Mouse (Mus musculus) embryonic facial prominence, embryonic 13.5 days (tissue): ENCODE data around the gene Mapk10. TPM values are rescaled to one million over a fixed set of nuclear protein-coding genes. Genes with fewer than 3 reads are reported as not detected.
A peak's percentile ranks its signal among the peaks of the same experiment; 100 is the strongest.

Source experiments
- ATAC-seq: fragments of 200-750 bp; cut with Nextera tagmentation; 2 replicates; pipeline ENCODE4 v1.8.0; 2017; ENCODE audit warnings: low read depth; ENCODE audit not compliant: insufficient number of reproducible peaks, insufficient read depth, low FRiP score, low TSS enrichment
- H3K27ac ChIP-seq: fragments of 300-500 bp; sonication (generic); 2 replicates; pipeline ENCODE4 v1.5.1; 2015; ENCODE audit warnings: moderate library complexity, mild to moderate bottlenecking, inconsistent platforms
- H3K27me3 ChIP-seq: fragments of 300-500 bp; sonication (generic); 2 replicates; pipeline ENCODE4 v1.6.1; 2015; ENCODE audit warnings: mild to moderate bottlenecking, inconsistent platforms
- H3K36me3 ChIP-seq: fragments of 300-500 bp; sonication (generic); 2 replicates; pipeline ENCODE4 v1.6.1; 2015; ENCODE audit warnings: mild to moderate bottlenecking, inconsistent platforms
- H3K4me1 ChIP-seq: fragments of 300-500 bp; sonication (generic); 2 replicates; pipeline ENCODE4 v1.6.1; 2015; ENCODE audit warnings: inconsistent platforms
- H3K4me2 ChIP-seq: fragments of 300-500 bp; sonication (generic); 2 replicates; pipeline ENCODE4 v1.6.1; 2015; ENCODE audit warnings: moderate library complexity, mild to moderate bottlenecking, inconsistent platforms
- H3K4me3 ChIP-seq: fragments of 300-500 bp; sonication (generic); 2 replicates; pipeline ENCODE4 v1.5.1; 2015; ENCODE audit warnings: mild to moderate bottlenecking, inconsistent platforms
- H3K9ac ChIP-seq: fragments of 300-500 bp; sonication (generic); 2 replicates; pipeline ENCODE4 v1.6.1; 2015; ENCODE audit warnings: mild to moderate bottlenecking, inconsistent platforms
- H3K9me3 ChIP-seq: fragments of 300-500 bp; sonication (generic); 2 replicates; pipeline ENCODE4 v1.6.1; 2016; ENCODE audit warnings: inconsistent platforms
- WGBS: fragments of 180-500 bp; shearing (Covaris S2); methylation state at CpG from one replicate; pipeline ENCODE4 v1.1.7; 2015; ENCODE audit warnings: mixed read lengths; 5-methylcytosine and 5-hydroxymethylcytosine counted together
- polyA plus RNA-seq: library from polyadenylated mRNA; unstranded; fragments of >200 nt; fragmentation: Nextera tagmentation; extraction: Ambion mirVana; gene quantifications from 2 replicates; pipeline ENCODE4 v1.2.1, GENCODE M21; 2015

The Mapk10 gene
- polyA plus RNA-seq: 2.3 and 2.4 TPM in 2 replicates

DNA sequence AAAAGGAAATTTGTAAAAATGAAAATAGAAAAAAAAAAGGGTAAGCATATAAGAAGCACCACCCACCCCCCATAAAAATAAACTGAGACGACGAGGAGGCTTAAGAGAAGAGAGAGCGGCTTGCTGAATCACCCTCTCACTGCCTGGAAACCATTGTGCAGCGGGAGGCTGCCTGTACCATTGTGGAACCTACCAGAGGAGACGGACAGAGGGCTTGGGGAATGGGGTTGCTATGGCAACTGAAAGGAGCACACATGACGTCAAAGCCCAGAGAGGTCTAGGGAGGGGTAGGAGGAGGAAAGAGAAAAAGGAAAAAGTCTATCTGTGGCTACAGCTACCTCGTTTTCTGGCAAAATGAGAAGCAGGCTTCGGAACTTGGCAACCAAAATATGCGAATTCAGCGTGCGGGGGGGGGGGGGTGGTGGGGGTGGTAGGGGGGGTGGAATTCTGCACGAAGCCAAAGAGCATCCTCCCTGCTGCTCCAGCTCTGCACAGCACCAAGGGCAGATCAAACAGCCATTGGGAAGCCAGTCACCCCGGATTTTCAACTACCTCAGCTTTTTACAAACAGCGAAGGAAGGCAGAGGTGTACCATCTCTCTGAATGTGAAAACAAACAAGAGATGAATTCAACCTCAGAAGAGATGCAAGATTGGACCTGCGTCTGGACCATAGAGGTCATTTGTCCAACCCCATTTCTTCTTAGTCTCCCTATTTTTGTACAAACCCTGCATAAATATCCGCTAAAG is at the start of gene Mapk10:
Gene Mapk10, minus strand, starts transcription at position 234 of the 748 bp plus-strand sequence.
- peak within 1 kb of the TSS; percentile 35 for H3K4me3 ChIP-seq
- H3K27me3 ChIP-seq: no peaks in the 10 kb centered on the region
- H3K36me3 ChIP-seq: no peaks in the 10 kb centered on the region
- H3K4me1 ChIP-seq: peaks cover 4% of the 10 kb centered on the region; the same call in 1 of the 2 replicates
- H3K9me3 ChIP-seq: peaks cover 3% of the 10 kb centered on the region; the same call in 1 of the 2 replicates
- H3K4me2 ChIP-seq: peak within 1 kb of the TSS; percentile 59
- 9% methylated on average over 16 of the region's 16 CpGs for WGBS
- H3K9ac ChIP-seq: 0 out of 2 replicates have a peak within 1 kb of the TSS, but pooled peaks have one; percentile 7
- ATAC-seq: peak; percentile 92
- H3K27ac ChIP-seq: no peak within 1 kb of the TSS

DNA sequence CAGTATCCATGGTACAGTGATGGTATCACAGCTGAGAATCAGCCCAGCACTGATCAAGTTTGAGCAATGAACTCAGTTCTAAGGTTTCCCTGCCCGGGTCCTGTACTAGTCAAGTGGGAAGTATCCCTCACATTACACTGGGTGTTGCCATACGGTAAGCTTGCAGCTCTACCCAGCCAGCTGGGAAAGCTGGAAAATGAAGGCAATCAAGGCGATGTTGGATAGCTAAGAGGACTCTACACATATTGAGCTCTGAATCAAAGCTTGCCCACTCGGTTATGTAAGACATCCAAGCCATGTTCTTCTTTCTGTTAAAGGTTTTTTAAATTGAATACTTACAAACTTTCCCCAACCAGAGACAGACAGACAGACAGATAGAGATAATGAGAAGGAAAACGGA is 45.0 kb upstream of the Mapk10 start:
- no peaks in the 10 kb centered on the region for H3K27me3 ChIP-seq
- no peak overlapping the region for H3K9ac ChIP-seq
- no peak overlapping the region for H3K4me2 ChIP-seq
- H3K4me3 ChIP-seq: no peak overlapping the region
- no peaks in the 10 kb centered on the region for H3K36me3 ChIP-seq
- H3K9me3 ChIP-seq: no peaks in the 10 kb centered on the region
- H3K27ac ChIP-seq: no peak overlapping the region
- ATAC-seq: no peak
- no peaks in the 10 kb centered on the region for H3K4me1 ChIP-seq
- WGBS: 87% methylated on average over 5 of the region's 5 CpGs

DNA sequence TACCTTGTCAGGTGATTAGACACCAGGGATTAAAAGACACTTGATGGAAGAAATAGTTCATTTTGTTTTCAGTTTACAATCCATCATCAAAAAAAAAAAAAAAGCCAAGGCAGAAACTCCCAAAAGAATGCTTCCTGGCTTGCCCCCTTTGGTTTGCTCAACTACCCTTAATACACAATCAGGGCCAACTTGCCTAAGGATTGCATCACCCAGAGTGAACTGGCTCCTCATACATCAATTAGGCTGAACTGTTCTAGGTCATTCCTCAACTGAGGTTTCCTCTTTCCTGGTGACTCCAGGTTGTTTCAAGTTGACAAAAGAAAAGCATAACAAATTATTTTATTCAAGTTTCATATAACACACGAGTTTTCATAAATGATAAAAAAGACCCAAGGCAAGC is 31.3 kb upstream of the Mapk10 start:
- no peaks in the 10 kb centered on the region for H3K27me3 ChIP-seq
- ATAC-seq: no peak
- no peak overlapping the region for H3K27ac ChIP-seq
- H3K4me1 ChIP-seq: no peaks in the 10 kb centered on the region
- no peaks in the 10 kb centered on the region for H3K36me3 ChIP-seq
- no peaks in the 10 kb centered on the region for H3K9me3 ChIP-seq
- 52% methylated on average over 1 of the region's 1 CpGs for WGBS
- H3K4me3 ChIP-seq: no peak overlapping the region
- H3K4me2 ChIP-seq: no peak overlapping the region
- H3K9ac ChIP-seq: no peak overlapping the region

DNA sequence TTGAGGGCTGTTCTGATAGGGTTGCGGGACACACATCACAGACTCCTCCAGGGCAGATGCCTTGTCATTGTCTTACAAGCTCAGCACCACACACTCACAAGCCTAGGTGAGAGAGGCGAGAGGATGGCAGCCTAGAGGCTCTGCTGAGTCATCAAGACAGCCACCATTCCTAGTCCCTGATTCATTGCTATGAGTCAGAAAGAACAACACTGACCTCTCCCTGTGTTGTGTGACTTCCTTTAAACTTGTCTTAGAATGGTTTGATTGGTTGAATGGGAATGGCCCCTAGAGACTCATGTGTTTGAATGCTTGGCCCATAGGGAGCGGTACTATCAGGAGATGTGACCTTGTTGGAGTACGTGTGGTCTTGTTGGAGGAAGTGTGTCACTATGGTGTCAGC is 20.7 kb upstream of the Mapk10 start:
- Histone ChIP-seq H3K4me3 (no peak overlapping the region), H3K36me3 (no peaks in the 10 kb centered on the region), H3K27ac (no peak overlapping the region), H3K9ac (no peak overlapping the region), H3K4me1 (no peaks in the 10 kb centered on the region), H3K27me3 (no peaks in the 10 kb centered on the region), H3K9me3 (no peaks in the 10 kb centered on the region), H3K4me2 (no peak overlapping the region)
- 85% methylated on average over 4 of the region's 4 CpGs for WGBS
- no peak for ATAC-seq

DNA sequence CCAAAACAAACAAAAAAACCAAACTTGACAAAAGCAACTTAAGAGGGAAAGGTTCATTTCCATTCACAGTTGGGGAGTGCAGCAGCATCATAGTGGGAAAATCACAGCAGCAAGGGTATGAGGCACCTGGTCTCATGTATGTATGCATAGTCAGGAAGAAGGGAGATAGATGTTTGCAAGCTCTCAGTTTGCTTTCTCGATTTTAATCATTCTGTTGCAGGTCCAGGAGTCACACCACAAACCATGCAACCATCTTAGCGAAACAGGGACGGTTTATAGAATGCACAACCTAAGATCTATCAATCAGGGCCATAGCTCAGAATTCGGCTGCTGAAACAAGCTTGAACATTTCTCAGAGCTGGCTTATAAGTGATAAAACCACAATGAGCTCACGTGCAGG is 19.2 kb upstream of the Mapk10 start:
- Histone ChIP-seq H3K36me3 (no peaks in the 10 kb centered on the region), H3K9ac (no peak overlapping the region), H3K9me3 (no peaks in the 10 kb centered on the region), H3K27me3 (no peaks in the 10 kb centered on the region), H3K4me3 (no peak overlapping the region), H3K4me1 (no peaks in the 10 kb centered on the region), H3K4me2 (no peak overlapping the region), H3K27ac (no peak overlapping the region)
- 88% methylated on average over 5 of the region's 5 CpGs for WGBS
- ATAC-seq: no peak

DNA sequence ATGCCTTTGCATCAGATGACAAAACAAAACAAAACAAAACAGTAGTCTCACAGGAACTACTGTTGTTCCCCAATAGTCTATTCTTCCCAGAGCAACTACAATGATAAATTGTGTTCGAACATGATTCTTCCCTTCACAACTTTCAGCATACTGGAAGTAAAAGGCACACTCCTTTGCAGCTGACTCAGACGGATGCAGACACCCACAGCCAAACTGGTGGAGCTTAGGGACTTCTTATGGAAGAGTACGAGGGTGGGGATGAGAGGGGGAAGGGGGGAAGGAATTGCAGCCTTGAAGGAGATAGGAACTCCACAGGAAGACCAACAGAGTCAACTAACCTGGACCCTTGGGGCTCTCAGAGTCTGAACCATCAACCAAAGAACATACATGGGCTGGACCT is 18.2 kb upstream of the Mapk10 start:
- no peaks in the 10 kb centered on the region for H3K4me1 ChIP-seq
- no peak overlapping the region for H3K27ac ChIP-seq
- no peak for ATAC-seq
- H3K27me3 ChIP-seq: no peaks in the 10 kb centered on the region
- 69% methylated on average over 3 of the region's 3 CpGs for WGBS
- H3K9ac ChIP-seq: no peak overlapping the region
- no peak overlapping the region for H3K4me3 ChIP-seq
- no peak overlapping the region for H3K4me2 ChIP-seq
- H3K9me3 ChIP-seq: no peaks in the 10 kb centered on the region
- no peaks in the 10 kb centered on the region for H3K36me3 ChIP-seq

DNA sequence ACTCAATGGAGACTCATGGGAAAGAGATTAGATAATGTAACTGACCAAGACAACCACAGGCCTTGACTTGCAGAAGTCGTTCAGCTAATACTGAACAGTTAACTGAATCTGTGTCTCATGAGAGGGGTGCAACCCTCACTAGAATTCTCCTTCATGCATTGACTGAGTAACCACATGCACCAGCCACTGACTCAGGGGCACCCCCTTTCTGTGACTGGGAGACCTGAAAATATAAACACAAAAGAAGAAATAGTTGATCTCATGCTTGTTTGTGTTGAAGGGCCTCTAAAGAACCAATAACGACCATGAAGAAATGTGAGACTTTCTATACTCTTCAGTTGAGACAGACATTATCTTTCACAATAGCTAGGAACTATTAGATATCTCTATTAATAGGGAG is 10.9 kb upstream of the Mapk10 start:
- no peaks in the 10 kb centered on the region for H3K27me3 ChIP-seq
- no peak overlapping the region for H3K27ac ChIP-seq
- no peaks in the 10 kb centered on the region for H3K4me1 ChIP-seq
- 56% methylated on average over 2 of the region's 2 CpGs for WGBS
- ATAC-seq: no peak
- H3K4me3 ChIP-seq: no peak overlapping the region
- H3K36me3 ChIP-seq: no peaks in the 10 kb centered on the region
- H3K9ac ChIP-seq: no peak overlapping the region
- H3K4me2 ChIP-seq: no peak overlapping the region
- no peaks in the 10 kb centered on the region for H3K9me3 ChIP-seq

DNA sequence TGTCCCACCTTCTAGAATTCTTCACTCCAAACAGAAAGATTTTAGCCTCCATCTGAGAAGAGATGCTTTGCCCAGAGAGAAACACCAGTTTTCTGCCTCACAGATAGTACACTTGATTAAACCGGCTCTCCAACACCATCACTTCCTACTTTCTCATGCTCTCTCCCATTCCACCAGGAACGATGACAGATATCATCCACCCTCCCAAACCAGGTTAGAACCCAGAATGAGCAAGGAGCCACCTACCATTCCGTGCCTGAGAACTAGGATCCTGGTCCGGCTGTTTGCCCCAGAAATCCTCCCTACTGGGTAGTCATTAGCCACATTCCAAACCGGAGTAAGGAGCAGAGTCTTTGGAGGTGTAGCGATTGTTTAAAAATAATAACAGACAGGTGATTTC is 490 bp downstream of the Mapk10 start:
- no peaks in the 10 kb centered on the region for H3K36me3 ChIP-seq
- peak overlapping the region; percentile 35 for H3K4me3 ChIP-seq
- peaks cover 4% of the 10 kb centered on the region; the same call in 1 of the 2 replicates for H3K4me1 ChIP-seq
- no peak overlapping the region for H3K9ac ChIP-seq
- no peak overlapping the region for H3K27ac ChIP-seq
- H3K27me3 ChIP-seq: no peaks in the 10 kb centered on the region
- H3K9me3 ChIP-seq: peaks cover 3% of the 10 kb centered on the region; the same call in 1 of the 2 replicates
- WGBS: 19% methylated on average over 6 of the region's 6 CpGs
- H3K4me2 ChIP-seq: peak overlapping the region; percentile 59
- ATAC-seq: no peak

DNA sequence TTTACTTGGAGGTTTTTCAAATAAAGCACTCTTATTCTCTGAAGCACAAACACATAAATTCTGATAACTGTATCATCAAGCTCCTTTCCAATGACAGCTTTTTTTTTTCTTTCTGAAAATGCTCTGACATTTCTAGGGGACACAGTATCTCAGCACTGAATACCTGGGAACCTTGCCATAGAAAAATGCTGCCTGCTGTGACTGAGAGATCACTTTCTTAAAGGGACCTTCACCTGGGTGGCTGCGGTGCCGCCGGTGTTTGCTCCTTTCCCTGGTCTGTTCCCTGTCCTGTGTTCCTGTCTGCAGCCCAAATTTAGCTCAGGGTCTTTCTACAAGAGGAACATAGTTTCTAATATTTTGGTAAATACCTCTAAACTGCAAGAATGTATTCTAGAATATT is 1.1 kb downstream of the Mapk10 start:
- Histone ChIP-seq H3K27ac (no peak overlapping the region), H3K9ac (no peak overlapping the region), H3K36me3 (no peaks in the 10 kb centered on the region), H3K4me3 (no peak overlapping the region), H3K4me2 (no peak overlapping the region), H3K9me3 (peaks cover 1% of the 10 kb centered on the region; the same call in 1 of the 2 replicates), H3K4me1 (peaks cover 4% of the 10 kb centered on the region; the same call in 1 of the 2 replicates), H3K27me3 (no peaks in the 10 kb centered on the region)
- ATAC-seq: no peak
- WGBS: 42% methylated on average over 3 of the region's 3 CpGs

DNA sequence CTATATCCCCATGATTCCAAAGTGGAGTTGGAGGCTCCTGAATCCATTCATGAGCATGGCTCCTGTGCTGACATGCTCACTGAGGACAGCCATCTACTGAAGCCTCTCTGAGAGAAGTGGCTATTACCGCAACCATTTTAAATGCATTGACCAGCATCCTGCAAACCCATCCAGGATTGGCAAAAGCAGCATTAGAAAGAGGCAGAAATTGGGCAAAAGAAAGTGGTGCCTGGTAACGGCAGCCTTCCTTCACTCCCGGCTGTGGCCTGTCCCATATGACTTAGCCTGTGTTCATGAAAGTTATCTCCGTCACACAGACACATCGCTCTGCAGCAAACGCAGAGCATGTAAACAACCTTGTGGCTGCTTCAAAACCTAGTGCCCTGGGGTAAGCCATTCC is 1.6 kb downstream of the Mapk10 start:
- H3K4me3 ChIP-seq: no peak overlapping the region

DNA sequence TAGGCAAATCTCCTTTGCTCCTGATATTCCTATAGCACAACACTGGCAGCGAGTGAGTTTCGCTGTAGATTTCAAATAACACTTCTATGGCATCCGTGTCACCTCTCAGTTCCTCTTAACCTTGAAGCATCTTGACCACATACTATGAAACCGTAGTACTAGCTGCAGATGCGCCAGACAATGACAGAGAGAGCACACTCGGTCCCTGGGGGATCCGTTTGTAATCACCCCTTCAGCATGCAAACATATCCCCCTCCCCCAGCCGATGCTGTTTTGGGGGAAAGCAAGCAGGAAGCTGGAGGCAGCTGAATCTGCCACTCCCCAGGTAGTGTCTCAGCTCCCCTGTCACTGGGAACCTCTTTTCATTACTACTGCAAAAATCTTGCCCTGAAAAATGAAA is 2.3 kb downstream of the Mapk10 start:
- 58% methylated on average over 8 of the region's 8 CpGs for WGBS

More for the DNA sequence above, 1.6 kb downstream of the Mapk10 start:
- no peak overlapping the region for H3K4me2 ChIP-seq
- no peak for ATAC-seq
- H3K27ac ChIP-seq: no peak overlapping the region
- H3K9me3 ChIP-seq: no peaks in the 10 kb centered on the region
- H3K27me3 ChIP-seq: no peaks in the 10 kb centered on the region
- no peak overlapping the region for H3K9ac ChIP-seq
- H3K36me3 ChIP-seq: no peaks in the 10 kb centered on the region
- 63% methylated on average over 6 of the region's 6 CpGs for WGBS
- H3K4me1 ChIP-seq: peaks cover 4% of the 10 kb centered on the region; the same call in 1 of the 2 replicates

DNA sequence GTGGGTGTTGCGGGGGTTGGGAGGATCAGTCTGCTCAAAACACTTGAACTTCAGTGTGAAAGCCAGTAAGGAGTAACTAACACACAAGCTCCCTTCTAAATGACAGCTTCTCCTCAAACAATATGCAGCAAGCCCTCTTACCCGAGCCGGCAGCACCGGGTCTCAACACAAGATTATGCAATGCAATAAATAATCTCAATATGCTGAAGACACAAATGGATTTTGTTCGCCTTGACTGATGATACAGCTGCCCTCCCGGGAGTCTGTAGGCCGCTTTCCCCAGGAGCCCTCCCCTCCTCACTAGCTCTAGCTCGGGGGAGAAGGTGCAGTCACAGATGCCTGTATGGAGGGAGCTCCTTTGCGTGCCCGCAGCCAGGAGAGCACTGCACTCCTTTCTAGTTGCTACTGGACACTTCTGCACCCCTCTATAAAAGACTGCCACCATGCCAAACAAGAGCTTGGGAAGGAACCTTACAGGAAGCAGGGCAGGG is 3.1 kb downstream of the Mapk10 start:
- no peaks in the 10 kb centered on the region for H3K36me3 ChIP-seq
- no peak overlapping the region for H3K9ac ChIP-seq
- no peak overlapping the region for H3K4me3 ChIP-seq
- 80% methylated on average over 10 of the region's 10 CpGs for WGBS
- no peak for ATAC-seq
- no peak overlapping the region for H3K4me2 ChIP-seq
- no peaks in the 10 kb centered on the region for H3K27me3 ChIP-seq
- H3K4me1 ChIP-seq: peaks cover 4% of the 10 kb centered on the region; the same call in 1 of the 2 replicates
- no peaks in the 10 kb centered on the region for H3K9me3 ChIP-seq
- H3K27ac ChIP-seq: no peak overlapping the region

More for the DNA sequence above, 2.3 kb downstream of the Mapk10 start:
- Histone ChIP-seq H3K4me2 (no peak overlapping the region), H3K9ac (no peak overlapping the region), H3K4me3 (no peak overlapping the region), H3K9me3 (no peaks in the 10 kb centered on the region), H3K4me1 (peaks cover 4% of the 10 kb centered on the region; the same call in 1 of the 2 replicates), H3K27me3 (no peaks in the 10 kb centered on the region), H3K27ac (no peak overlapping the region), H3K36me3 (no peaks in the 10 kb centered on the region)
- ATAC-seq: no peak
